11 mouse cellular contexts compared by ENCODE assay signal in the genomic region with DNA sequence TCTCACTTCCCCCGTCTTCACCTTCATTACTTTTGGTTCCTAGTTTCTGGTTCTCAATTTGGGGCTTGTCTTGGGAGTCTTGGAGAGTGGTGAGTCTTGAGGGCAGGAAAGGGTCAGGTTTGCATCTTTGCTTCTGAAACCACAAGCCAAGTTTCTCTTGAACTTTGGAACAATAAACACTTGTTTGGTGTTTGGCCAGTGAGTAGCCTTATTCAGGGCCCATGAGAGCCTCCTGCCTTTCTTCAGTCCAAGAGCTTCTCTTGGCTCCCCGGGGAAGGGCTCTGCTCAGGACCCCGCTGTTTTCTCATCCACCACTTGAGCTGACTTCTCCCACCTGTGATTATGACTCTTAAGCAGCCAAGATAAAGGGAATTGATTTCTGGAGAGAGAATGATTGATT. TPM values are rescaled to one million over a fixed set of nuclear protein-coding genes. Genes with fewer than 3 reads are reported as not detected.
DNase-seq lines count a peak whose midpoint lies in the region; ATAC-seq and TF ChIP-seq lines count a peak whose summit lies in the region.
"Had no signal": no experiment of that assay in that cellular context is flagged by ENCODE, and none has a peak within 500 bp of the region (broad histone marks: within the 10 kb centered on the region; RNA-seq: fewer than 3 reads in every experiment).

No protein-coding gene starts in this region.

- no peak for ATAC-seq in hindbrain, embryonic 15.5 days (ENCODE audit: low FRiP score, low read depth)
- no peak for ATAC-seq in hindbrain, embryonic 14.5 days (ENCODE audit: low FRiP score)
- no peak for ATAC-seq in liver, embryonic 12.5 days
- ATAC-seq in neural tube, embryonic 15.5 days (ENCODE audit: low FRiP score): no peak
- ATAC-seq: hindbrain, postnatal 0 days had no signal

- 88% methylated on average over 3 of the region's 3 CpGs for WGBS in hindbrain, embryonic 15.5 days
- 96% methylated on average over 3 of the region's 3 CpGs for WGBS in hindbrain, embryonic 14.5 days
- WGBS in liver, embryonic 12.5 days (ENCODE audit: insufficient replicate concordance): 80% methylated on average over 3 of the region's 3 CpGs
- 82% methylated on average over 3 of the region's 3 CpGs for WGBS in neural tube, embryonic 15.5 days

- no peak overlapping the region for H3K9ac ChIP-seq in hindbrain, embryonic 15.5 days
- H3K9ac ChIP-seq in hindbrain, embryonic 14.5 days: no peak overlapping the region
- no peak overlapping the region for H3K9ac ChIP-seq in liver, embryonic 12.5 days
- no peak overlapping the region for H3K9ac ChIP-seq in neural tube, embryonic 15.5 days (replicated peaks)

- peaks cover 38% of the 10 kb centered on the region for H3K36me3 ChIP-seq in hindbrain, embryonic 15.5 days
- peaks cover 45% of the 10 kb centered on the region for H3K36me3 ChIP-seq in hindbrain, embryonic 14.5 days (replicated peaks; ENCODE audit: control insufficient read depth, insufficient read depth)
- H3K36me3 ChIP-seq in liver, embryonic 12.5 days: peaks cover 72% of the 10 kb centered on the region
- peaks cover 41% of the 10 kb centered on the region for H3K36me3 ChIP-seq in neural tube, embryonic 15.5 days

- H3K4me1 ChIP-seq in hindbrain, embryonic 15.5 days (replicated peaks): peaks cover 35% of the 10 kb centered on the region
- H3K4me1 ChIP-seq in hindbrain, embryonic 14.5 days (replicated peaks; ENCODE audit: control insufficient read depth, insufficient read depth, low read length): peaks cover 33% of the 10 kb centered on the region
- peaks cover 80% of the 10 kb centered on the region for H3K4me1 ChIP-seq in liver, embryonic 12.5 days
- peaks cover 5% of the 10 kb centered on the region for H3K4me1 ChIP-seq in embryonic fibroblast, embryonic 13.5 days (ENCODE audit: control insufficient read depth, insufficient read depth, low read length)
- peaks cover 36% of the 10 kb centered on the region for H3K4me1 ChIP-seq in neural tube, embryonic 15.5 days

- H3K27ac ChIP-seq in hindbrain, embryonic 15.5 days (replicated peaks): 0 out of 2 replicates have a peak overlapping the region, but pooled peaks have one; percentile 15
- no peak overlapping the region for H3K27ac ChIP-seq in hindbrain, embryonic 14.5 days
- peak overlapping the region; percentile 62 for H3K27ac ChIP-seq in liver, embryonic 12.5 days
- H3K27ac ChIP-seq in embryonic fibroblast, embryonic 13.5 days (ENCODE audit: insufficient read depth, low read length): no peak overlapping the region
- H3K27ac ChIP-seq in neural tube, embryonic 15.5 days (replicated peaks): peak overlapping the region; percentile 33; the same call in 1 of the 2 replicates
- H3K27ac ChIP-seq: hindbrain, postnatal 0 days had no signal

- no peak for DNase-seq in hindbrain, embryonic 14.5 days (ENCODE audit: low spot score)
- DNase-seq in liver: no peak
- no peak for DNase-seq in adrenal gland, postnatal 36 days
- DNase-seq: cerebellum, adult 18-20 months; embryo, embryonic 11 days; right cerebral cortex, postnatal 14 days had no signal

- no peak overlapping the region for H3K4me3 ChIP-seq in hindbrain, embryonic 15.5 days
- no peak overlapping the region for H3K4me3 ChIP-seq in hindbrain, embryonic 14.5 days (replicated peaks; ENCODE audit: low read length)
- no peak overlapping the region for H3K4me3 ChIP-seq in liver, embryonic 12.5 days
- no peak overlapping the region for H3K4me3 ChIP-seq in embryonic fibroblast, embryonic 13.5 days (ENCODE audit: insufficient read depth, low read length)
- H3K4me3 ChIP-seq in neural tube, embryonic 15.5 days (replicated peaks): no peak overlapping the region

- no peak for TF ChIP-seq CTCF in embryonic fibroblast, embryonic 13.5 days (IDR thresholded peaks at IDR 0.05; ENCODE audit: borderline replicate concordance, insufficient read depth, low read length)

- no peaks in the 10 kb centered on the region for H3K27me3 ChIP-seq in hindbrain, embryonic 15.5 days
- H3K27me3 ChIP-seq in hindbrain, embryonic 14.5 days (ENCODE audit: control insufficient read depth, insufficient read depth, low read length): no peaks in the 10 kb centered on the region
- H3K27me3 ChIP-seq in liver, embryonic 12.5 days (replicated peaks): no peaks in the 10 kb centered on the region
- H3K27me3 ChIP-seq in neural tube, embryonic 15.5 days (replicated peaks): no peaks in the 10 kb centered on the region

- peak; percentile 31; the same call in 1 of the 2 replicates for TF ChIP-seq POLR2A in embryonic fibroblast, embryonic 13.5 days (IDR thresholded peaks at IDR 0.05; ENCODE audit: low read depth, low read length)

- H3K9me3 ChIP-seq in hindbrain, embryonic 15.5 days: no peaks in the 10 kb centered on the region
- no peaks in the 10 kb centered on the region for H3K9me3 ChIP-seq in hindbrain, embryonic 14.5 days (ENCODE audit: control insufficient read depth, low read length)
- H3K9me3 ChIP-seq in liver, embryonic 12.5 days (replicated peaks): no peaks in the 10 kb centered on the region
- H3K9me3 ChIP-seq in neural tube, embryonic 15.5 days (replicated peaks): no peaks in the 10 kb centered on the region

- H3K4me2 ChIP-seq in hindbrain, embryonic 15.5 days: no peak overlapping the region
- no peak overlapping the region for H3K4me2 ChIP-seq in hindbrain, embryonic 14.5 days (replicated peaks)
- no peak overlapping the region for H3K4me2 ChIP-seq in liver, embryonic 12.5 days
- H3K4me2 ChIP-seq in neural tube, embryonic 15.5 days: no peak overlapping the region

RNA-seq across cellular contexts. Expression of gene Ppp1r10, which starts 6.3 kb away (rescaled TPM):
- 41.1 and 43.0 TPM in 2 replicates for polyA plus RNA-seq in hindbrain, embryonic 15.5 days (2015; fragmentation: Nextera tagmentation; extraction: Ambion mirVana)
- 34.8 and 37.9 TPM in 2 replicates for polyA plus RNA-seq in hindbrain, embryonic 14.5 days (2014; fragmentation: Nextera tagmentation; extraction: Ambion mirVana)
- 29.0 and 32.8 TPM in 2 replicates for polyA plus RNA-seq in liver, embryonic 12.5 days (2016; fragmentation: Nextera tagmentation; extraction: Ambion mirVana)
- 58.6 and 67.3 TPM in 2 replicates for polyA plus RNA-seq in embryonic fibroblast, embryonic 13.5 days (2011; ENCODE audit: insufficient read length, low read depth, missing spikeins)
- 36.7 and 40.8 TPM in 2 replicates for polyA plus RNA-seq in neural tube, embryonic 15.5 days (2015; fragmentation: Nextera tagmentation; extraction: Ambion mirVana)
- 100 to 1,000 TPM in 1 of 2 experiments, 10 to 100 TPM in 1; 96.2 to 108 TPM for total RNA-seq in adrenal gland, postnatal 36 days (2021)

RNA-seq across cellular contexts. Expression of gene Mrps18b, which starts 6.4 kb away (rescaled TPM):
- polyA plus RNA-seq in hindbrain, embryonic 15.5 days (2015; fragmentation: Nextera tagmentation; extraction: Ambion mirVana): 57.0 and 59.1 TPM in 2 replicates
- 61.4 and 63.6 TPM in 2 replicates for polyA plus RNA-seq in hindbrain, embryonic 14.5 days (2014; fragmentation: Nextera tagmentation; extraction: Ambion mirVana)
- 113 and 123 TPM in 2 replicates for polyA plus RNA-seq in liver, embryonic 12.5 days (2016; fragmentation: Nextera tagmentation; extraction: Ambion mirVana)
- polyA plus RNA-seq in embryonic fibroblast, embryonic 13.5 days (2011; ENCODE audit: insufficient read length, low read depth, missing spikeins): 86.9 and 89.8 TPM in 2 replicates
- polyA plus RNA-seq in neural tube, embryonic 15.5 days (2015; fragmentation: Nextera tagmentation; extraction: Ambion mirVana): 67.1 and 73.6 TPM in 2 replicates
- 10 to 100 TPM; 92.6 to 97.8 TPM for total RNA-seq in adrenal gland, postnatal 36 days (2021)

RNA-seq across cellular contexts. Expression of gene Atat1, which starts 12.7 kb away (rescaled TPM):
- polyA plus RNA-seq in hindbrain, embryonic 15.5 days (2015; fragmentation: Nextera tagmentation; extraction: Ambion mirVana): 343 and 422 TPM in 2 replicates
- polyA plus RNA-seq in hindbrain, embryonic 14.5 days (2014; fragmentation: Nextera tagmentation; extraction: Ambion mirVana): 387 and 408 TPM in 2 replicates
- 15.0 and 16.8 TPM in 2 replicates for polyA plus RNA-seq in liver, embryonic 12.5 days (2016; fragmentation: Nextera tagmentation; extraction: Ambion mirVana)
- 31.8 and 34.7 TPM in 2 replicates for polyA plus RNA-seq in embryonic fibroblast, embryonic 13.5 days (2011; ENCODE audit: insufficient read length, low read depth, missing spikeins)
- 259 and 319 TPM in 2 replicates for polyA plus RNA-seq in neural tube, embryonic 15.5 days (2015; fragmentation: Nextera tagmentation; extraction: Ambion mirVana)
- 10 to 100 TPM; 26.0 to 33.0 TPM for total RNA-seq in adrenal gland, postnatal 36 days (2021)

RNA-seq across cellular contexts. Expression of gene 2310061I04Rik, which starts 25.3 kb away (rescaled TPM):
- 63.7 and 68.6 TPM in 2 replicates for polyA plus RNA-seq in hindbrain, embryonic 15.5 days (2015; fragmentation: Nextera tagmentation; extraction: Ambion mirVana)
- 55.3 and 57.5 TPM in 2 replicates for polyA plus RNA-seq in hindbrain, embryonic 14.5 days (2014; fragmentation: Nextera tagmentation; extraction: Ambion mirVana)
- 20.2 and 20.9 TPM in 2 replicates for polyA plus RNA-seq in liver, embryonic 12.5 days (2016; fragmentation: Nextera tagmentation; extraction: Ambion mirVana)
- 29.0 and 37.3 TPM in 2 replicates for polyA plus RNA-seq in embryonic fibroblast, embryonic 13.5 days (2011; ENCODE audit: insufficient read length, low read depth, missing spikeins)
- polyA plus RNA-seq in neural tube, embryonic 15.5 days (2015; fragmentation: Nextera tagmentation; extraction: Ambion mirVana): 59.2 and 75.2 TPM in 2 replicates
- total RNA-seq in adrenal gland, postnatal 36 days (2021): 10 to 100 TPM; 47.0 to 49.4 TPM

RNA-seq across cellular contexts. Expression of gene Dhx16, which starts 42.9 kb away (rescaled TPM):
- polyA plus RNA-seq in hindbrain, embryonic 15.5 days (2015; fragmentation: Nextera tagmentation; extraction: Ambion mirVana): 30.8 and 32.4 TPM in 2 replicates
- polyA plus RNA-seq in hindbrain, embryonic 14.5 days (2014; fragmentation: Nextera tagmentation; extraction: Ambion mirVana): 25.8 and 29.0 TPM in 2 replicates
- polyA plus RNA-seq in liver, embryonic 12.5 days (2016; fragmentation: Nextera tagmentation; extraction: Ambion mirVana): 50.7 and 52.8 TPM in 2 replicates
- polyA plus RNA-seq in embryonic fibroblast, embryonic 13.5 days (2011; ENCODE audit: insufficient read length, low read depth, missing spikeins): 40.5 and 41.1 TPM in 2 replicates
- 26.8 and 30.5 TPM in 2 replicates for polyA plus RNA-seq in neural tube, embryonic 15.5 days (2015; fragmentation: Nextera tagmentation; extraction: Ambion mirVana)
- total RNA-seq in adrenal gland, postnatal 36 days (2021): 10 to 100 TPM; 37.5 to 40.8 TPM

Comparison
In these comparisons a context has a peak if more than half of its experiments do, and no peak if none do; other contexts are left out.
1. H3K27ac ChIP-seq: peak in hindbrain, embryonic 15.5 days (single experiment), liver, embryonic 12.5 days (single experiment) and neural tube, embryonic 15.5 days (single experiment); none in hindbrain, embryonic 14.5 days (single experiment) and embryonic fibroblast, embryonic 13.5 days (single experiment).